Mouse (Mus musculus): ENCODE results near the gene Cd8b1. TPM values are rescaled to one million over a fixed set of nuclear protein-coding genes. Genes with fewer than 3 reads are reported as not detected.

Cd8b1 gene
- total and polyA plus RNA-seq, 2 experiments = 0.18 TPM

DNA sequence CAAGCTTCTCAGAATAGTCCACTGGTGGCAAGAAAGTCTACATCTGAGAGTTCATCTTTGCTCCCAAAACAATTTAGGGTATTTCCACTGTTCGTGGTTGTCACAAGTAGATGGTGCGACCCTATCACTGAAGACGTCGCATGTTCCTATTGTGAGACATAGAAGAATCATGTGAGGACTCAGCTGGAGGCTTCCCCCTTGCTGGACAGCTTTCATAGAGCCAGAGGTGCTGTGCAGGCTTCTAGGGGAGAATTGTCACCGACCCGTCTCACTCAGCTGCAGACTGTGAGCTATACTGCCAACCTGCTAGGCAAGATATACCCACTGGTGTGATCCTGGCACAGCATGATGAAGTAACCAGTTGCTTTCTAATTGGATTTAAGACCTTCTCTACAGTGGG, 29.6 kb downstream of the Cd8b1 start:
- DNase-seq (ENCODE audit: extremely low read depth, low read depth, low spot score) = no peak
- no peak for TF ChIP-seq POLR2A (IDR thresholded peaks at IDR 0.05; ENCODE audit: extremely low read depth, insufficient read depth, low read length)
- TF ChIP-seq CTCF (IDR thresholded peaks at IDR 0.05; ENCODE audit: low read depth, low read length) = no peak
- no peak overlapping the region for H3K4me3 ChIP-seq (ENCODE audit: insufficient read depth, low read depth, low read length)

DNA sequence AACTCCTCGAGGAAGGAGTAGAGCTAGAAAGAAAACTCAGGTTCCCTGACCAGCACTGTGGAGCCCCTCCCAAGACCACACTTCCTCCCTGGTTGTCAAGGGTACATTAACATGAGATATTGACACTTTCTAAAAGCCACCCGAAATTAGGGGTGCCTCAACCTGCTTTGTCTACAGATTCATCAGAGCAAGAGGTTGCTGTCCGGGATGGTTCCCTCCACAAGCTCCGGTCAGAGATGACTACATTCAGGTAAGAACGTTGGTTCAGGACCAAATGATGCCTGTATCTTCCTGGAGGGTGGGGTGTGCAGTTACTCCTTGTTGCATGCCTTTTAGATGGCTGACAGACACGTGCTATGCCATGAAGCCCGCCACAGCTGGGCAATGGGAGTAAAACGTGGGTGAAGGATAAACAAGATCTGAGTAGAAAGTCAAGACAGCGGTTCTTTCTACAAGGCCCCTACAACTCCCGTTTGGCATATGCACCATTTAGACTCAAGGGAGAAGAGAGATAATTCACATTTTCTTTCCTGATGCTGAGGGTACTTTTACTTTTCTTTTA, 30.4 kb downstream of the Cd8b1 start:
- Histone ChIP-seq H3K27me3 (ENCODE audit: control insufficient read depth, insufficient read depth, low read length) (no peaks in the 10 kb centered on the region), H3K4me1 (ENCODE audit: control insufficient read depth, insufficient read depth, low read length) (no peaks in the 10 kb centered on the region), H3K4me3 (ENCODE audit: insufficient read depth, low read depth, low read length) (no peak overlapping the region), H3K36me3 (ENCODE audit: control insufficient read depth, insufficient read depth, low read length) (no peaks in the 10 kb centered on the region), H3K9ac (ENCODE audit: low read depth, low read length) (no peak overlapping the region), H3K27ac (replicated peaks; ENCODE audit: insufficient read depth, low read depth, low read length) (no peak overlapping the region), H3K79me2 (ENCODE audit: control insufficient read depth, insufficient read depth, low read length) (no peaks in the 10 kb centered on the region)
- DNase-seq (ENCODE audit: extremely low read depth, low read depth, low spot score) = no peak
- 78% methylated on average over 10 of the region's 10 CpGs for WGBS
- TF ChIP-seq CTCF (IDR thresholded peaks at IDR 0.05; ENCODE audit: low read depth, low read length) = no peak
- TF ChIP-seq POLR2A (IDR thresholded peaks at IDR 0.05; ENCODE audit: extremely low read depth, insufficient read depth, low read length) = no peak

More for the DNA sequence above, 29.6 kb downstream of the Cd8b1 start:
- H3K79me2 ChIP-seq (ENCODE audit: control insufficient read depth, insufficient read depth, low read length) = no peaks in the 10 kb centered on the region
- 91% methylated on average over 6 of the region's 6 CpGs for WGBS
- no peak overlapping the region for H3K9ac ChIP-seq (ENCODE audit: low read depth, low read length)
- no peaks in the 10 kb centered on the region for H3K4me1 ChIP-seq (ENCODE audit: control insufficient read depth, insufficient read depth, low read length)
- no peaks in the 10 kb centered on the region for H3K36me3 ChIP-seq (ENCODE audit: control insufficient read depth, insufficient read depth, low read length)
- no peak overlapping the region for H3K27ac ChIP-seq (replicated peaks; ENCODE audit: insufficient read depth, low read depth, low read length)
- H3K27me3 ChIP-seq (ENCODE audit: control insufficient read depth, insufficient read depth, low read length) = no peaks in the 10 kb centered on the region

DNA sequence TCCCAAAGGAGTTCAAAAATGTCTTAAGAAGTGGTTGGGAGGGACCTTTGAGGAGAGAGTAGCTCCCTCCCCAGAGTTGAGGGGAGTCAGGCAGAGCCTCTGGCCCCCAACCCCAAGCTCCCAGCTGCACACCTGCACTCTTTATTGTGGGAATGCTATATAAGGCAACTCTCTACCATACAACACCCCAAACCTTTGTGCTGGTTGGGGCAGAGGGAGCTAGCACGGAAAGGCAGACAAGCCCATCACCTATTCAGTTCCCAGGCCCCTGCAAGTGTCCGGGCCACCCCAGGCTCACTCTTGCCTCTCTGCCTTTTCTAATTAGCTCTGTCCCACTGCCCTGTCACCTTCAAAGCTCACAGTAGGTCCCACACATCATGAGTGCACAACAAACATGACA, 31.1 kb downstream of the Cd8b1 start:
- TF ChIP-seq CTCF (IDR thresholded peaks at IDR 0.05; ENCODE audit: low read depth, low read length) (no peak), POLR2A (IDR thresholded peaks at IDR 0.05; ENCODE audit: extremely low read depth, insufficient read depth, low read length) (no peak)
- Histone ChIP-seq H3K27ac (replicated peaks; ENCODE audit: insufficient read depth, low read depth, low read length) (no peak overlapping the region), H3K4me3 (ENCODE audit: insufficient read depth, low read depth, low read length) (no peak overlapping the region), H3K27me3 (ENCODE audit: control insufficient read depth, insufficient read depth, low read length) (no peaks in the 10 kb centered on the region), H3K36me3 (ENCODE audit: control insufficient read depth, insufficient read depth, low read length) (no peaks in the 10 kb centered on the region), H3K4me1 (ENCODE audit: control insufficient read depth, insufficient read depth, low read length) (no peaks in the 10 kb centered on the region), H3K9ac (ENCODE audit: low read depth, low read length) (no peak overlapping the region), H3K79me2 (ENCODE audit: control insufficient read depth, insufficient read depth, low read length) (no peaks in the 10 kb centered on the region)
- WGBS = 93% methylated on average over 2 of the region's 2 CpGs
- DNase-seq (ENCODE audit: extremely low read depth, low read depth, low spot score) = no peak

DNA sequence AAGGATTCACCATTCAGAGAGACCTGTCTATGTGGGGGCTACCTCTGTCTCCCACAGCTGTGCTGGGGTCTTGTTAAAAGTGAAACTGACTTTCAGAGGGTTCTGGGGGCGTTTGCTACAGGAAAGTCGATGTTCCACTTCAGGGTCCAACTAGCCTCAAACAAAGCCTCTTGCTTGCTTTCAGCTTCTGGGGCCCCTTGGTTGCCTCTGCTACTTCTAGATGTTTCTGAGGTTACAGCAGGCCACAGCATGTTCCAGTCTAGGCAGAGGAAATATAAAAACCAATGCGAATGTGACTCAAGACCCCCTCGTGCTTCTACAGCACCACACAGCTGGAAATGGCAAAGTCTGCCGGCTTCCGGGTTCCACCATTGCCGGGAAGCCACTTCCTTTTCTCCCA, 34.9 kb downstream of the Cd8b1 start:
- H3K79me2 ChIP-seq (ENCODE audit: control insufficient read depth, insufficient read depth, low read length) = no peaks in the 10 kb centered on the region
- H3K4me3 ChIP-seq (ENCODE audit: insufficient read depth, low read depth, low read length) = no peak overlapping the region
- TF ChIP-seq POLR2A (IDR thresholded peaks at IDR 0.05; ENCODE audit: extremely low read depth, insufficient read depth, low read length) = no peak
- no peak for TF ChIP-seq CTCF (IDR thresholded peaks at IDR 0.05; ENCODE audit: low read depth, low read length)
- no peaks in the 10 kb centered on the region for H3K36me3 ChIP-seq (ENCODE audit: control insufficient read depth, insufficient read depth, low read length)
- no peak overlapping the region for H3K27ac ChIP-seq (replicated peaks; ENCODE audit: insufficient read depth, low read depth, low read length)
- H3K4me1 ChIP-seq (ENCODE audit: control insufficient read depth, insufficient read depth, low read length) = no peaks in the 10 kb centered on the region
- no peak for DNase-seq (ENCODE audit: extremely low read depth, low read depth, low spot score)
- no peak overlapping the region for H3K9ac ChIP-seq (ENCODE audit: low read depth, low read length)
- no peaks in the 10 kb centered on the region for H3K27me3 ChIP-seq (ENCODE audit: control insufficient read depth, insufficient read depth, low read length)
- 83% methylated on average over 7 of the region's 7 CpGs for WGBS

DNA sequence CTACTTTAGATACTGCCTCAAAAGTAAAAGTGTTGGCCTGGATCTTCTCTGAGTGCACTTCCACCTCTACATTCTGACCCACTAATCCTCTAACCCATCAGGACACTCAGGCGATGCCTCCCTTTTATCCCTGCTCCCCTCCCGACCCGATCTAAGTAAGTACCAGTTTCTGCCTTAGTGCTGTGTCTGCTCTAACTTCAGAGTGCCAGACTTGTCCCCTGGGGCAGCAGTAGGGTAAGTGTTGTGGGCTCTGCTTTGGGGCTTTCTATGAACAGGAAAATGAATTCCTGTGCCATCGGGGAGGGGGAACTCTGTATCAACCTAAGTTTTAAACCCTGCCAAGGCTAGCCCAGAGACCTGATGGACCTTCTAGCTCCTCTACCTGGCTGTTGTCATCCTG, 37.6 kb downstream of the Cd8b1 start:
- Histone ChIP-seq H3K9ac (ENCODE audit: low read depth, low read length) (no peak overlapping the region), H3K27me3 (ENCODE audit: control insufficient read depth, insufficient read depth, low read length) (no peaks in the 10 kb centered on the region), H3K4me3 (ENCODE audit: insufficient read depth, low read depth, low read length) (no peak overlapping the region), H3K4me1 (ENCODE audit: control insufficient read depth, insufficient read depth, low read length) (no peaks in the 10 kb centered on the region), H3K27ac (replicated peaks; ENCODE audit: insufficient read depth, low read depth, low read length) (no peak overlapping the region), H3K36me3 (ENCODE audit: control insufficient read depth, insufficient read depth, low read length) (no peaks in the 10 kb centered on the region), H3K79me2 (ENCODE audit: control insufficient read depth, insufficient read depth, low read length) (no peaks in the 10 kb centered on the region)
- no peak for DNase-seq (ENCODE audit: extremely low read depth, low read depth, low spot score)
- TF ChIP-seq POLR2A (IDR thresholded peaks at IDR 0.05; ENCODE audit: extremely low read depth, insufficient read depth, low read length) (no peak), CTCF (IDR thresholded peaks at IDR 0.05; ENCODE audit: low read depth, low read length) (no peak)
- WGBS = 84% methylated on average over 4 of the region's 4 CpGs

DNA sequence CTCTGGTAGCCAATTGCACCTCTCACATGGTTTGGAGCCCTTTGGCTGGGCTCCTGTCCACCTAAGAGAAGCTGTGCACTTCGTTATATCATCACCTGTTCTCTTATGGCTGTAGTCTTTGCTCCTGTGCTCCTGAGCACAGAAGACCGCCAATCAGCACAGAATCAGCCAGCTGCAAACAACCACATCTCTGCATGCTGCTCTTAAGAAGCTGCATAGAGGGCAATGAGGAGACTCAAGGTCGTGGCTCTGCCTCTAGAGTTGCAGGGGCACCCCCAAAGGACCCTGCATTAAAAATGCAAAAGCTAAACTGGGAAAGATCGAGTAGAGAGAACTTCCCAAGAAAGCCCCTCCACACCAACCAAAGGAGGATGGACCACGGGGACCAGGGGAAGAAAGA, 38.2 kb downstream of the Cd8b1 start:
- Histone ChIP-seq H3K27me3 (ENCODE audit: control insufficient read depth, insufficient read depth, low read length) (no peaks in the 10 kb centered on the region), H3K36me3 (ENCODE audit: control insufficient read depth, insufficient read depth, low read length) (no peaks in the 10 kb centered on the region), H3K4me3 (ENCODE audit: insufficient read depth, low read depth, low read length) (no peak overlapping the region), H3K79me2 (ENCODE audit: control insufficient read depth, insufficient read depth, low read length) (no peaks in the 10 kb centered on the region), H3K9ac (ENCODE audit: low read depth, low read length) (no peak overlapping the region), H3K27ac (replicated peaks; ENCODE audit: insufficient read depth, low read depth, low read length) (no peak overlapping the region), H3K4me1 (ENCODE audit: control insufficient read depth, insufficient read depth, low read length) (no peaks in the 10 kb centered on the region)
- WGBS = 61% methylated on average over 5 of the region's 5 CpGs
- DNase-seq (ENCODE audit: extremely low read depth, low read depth, low spot score) = no peak
- TF ChIP-seq CTCF (IDR thresholded peaks at IDR 0.05; ENCODE audit: low read depth, low read length) (no peak), POLR2A (IDR thresholded peaks at IDR 0.05; ENCODE audit: extremely low read depth, insufficient read depth, low read length) (no peak)

Measured in liver, adult 2 months (tissue).